ENCODE assay signal across 27 mouse cellular contexts in genomic region chr17:63370977-63371376, GRCm38 (mm10).
DNase-seq lines count a peak whose midpoint lies in the region; ATAC-seq and TF ChIP-seq lines count a peak whose summit lies in the region.
"Had no signal": no experiment of that assay in that cellular context is flagged by ENCODE, and none has a peak within 500 bp of the region (broad histone marks: within the 10 kb centered on the region; RNA-seq: fewer than 3 reads in every experiment).

No protein-coding gene starts in this region.

- DNase-seq in heart, postnatal 14 days, result no peak
- peak; percentile 39 for DNase-seq in lung, postnatal 0 days (ENCODE audit: low spot score)
- DNase-seq in lung, postnatal 4 days, result no peak
- peak; percentile 83 for DNase-seq in Muller cell, postnatal 12 days (ENCODE audit: inconsistent ontology term)
- no peak for DNase-seq in layer of hippocampus, postnatal 36 days
- DNase-seq in adipocyte (ENCODE audit: low spot score), result no peak
- DNase-seq: adrenal gland, postnatal 14 days; cerebellum, adult 18-20 months; cerebellum, postnatal 10 days; gastrocnemius, postnatal 10 days; kidney, adult 2 months; kidney, postnatal 4 days; left cerebral cortex, postnatal 4 days; lung, postnatal 36 days had no signal

- no peak for TF ChIP-seq CTCF in lung, postnatal 0 days (IDR thresholded peaks at IDR 0.05)

- H3K79me2 ChIP-seq in myocyte (ENCODE audit: control insufficient read depth, insufficient read depth), result no peaks in the 10 kb centered on the region

- H3K9ac ChIP-seq in heart, embryonic 15.5 days, result no peak overlapping the region
- H3K9ac ChIP-seq in lung, postnatal 0 days (replicated peaks; ENCODE audit: low read depth), result no peak overlapping the region
- H3K9ac ChIP-seq: liver, embryonic 15.5 days; lung, embryonic 15.5 days; midbrain, embryonic 15.5 days; stomach, embryonic 15.5 days had no signal

- no peak overlapping the region for H3K4me2 ChIP-seq in heart, embryonic 15.5 days
- H3K4me2 ChIP-seq in lung, postnatal 0 days (replicated peaks; ENCODE audit: low read depth, low read length), result no peak overlapping the region
- peak overlapping the region; percentile 72 for H3K4me2 ChIP-seq in myocyte (ENCODE audit: low read depth)
- H3K4me2 ChIP-seq: heart, embryonic 11.5 days; liver, embryonic 15.5 days; lung, embryonic 15.5 days; midbrain, embryonic 15.5 days; stomach, embryonic 15.5 days had no signal

- no peak for TF ChIP-seq EP300 in lung, postnatal 0 days (IDR thresholded peaks at IDR 0.05)

- no peaks in the 10 kb centered on the region for H3K9me3 ChIP-seq in heart, embryonic 15.5 days (replicated peaks)
- H3K9me3 ChIP-seq in lung, postnatal 0 days (ENCODE audit: low read length), result 0 out of 2 replicates have a peak, but pooled peaks cover 3% of the 10 kb centered on the region
- H3K9me3 ChIP-seq: G1E; liver, embryonic 15.5 days; lung, embryonic 15.5 days; midbrain, embryonic 15.5 days; stomach, embryonic 15.5 days had no signal

- H3K27me3 ChIP-seq in heart, embryonic 15.5 days, result no peaks in the 10 kb centered on the region
- no peaks in the 10 kb centered on the region for H3K27me3 ChIP-seq in lung, postnatal 0 days (replicated peaks; ENCODE audit: insufficient read depth, low read length)
- H3K27me3 ChIP-seq in myocyte (ENCODE audit: control insufficient read depth, insufficient read depth, insufficient read length), result no peaks in the 10 kb centered on the region
- H3K27me3 ChIP-seq: liver, embryonic 15.5 days; lung, embryonic 15.5 days; midbrain, embryonic 15.5 days; Patski; stomach, embryonic 15.5 days had no signal

- H3K27ac ChIP-seq in heart, embryonic 15.5 days, result 0 out of 2 replicates have a peak overlapping the region, but pooled peaks have one; percentile 33
- no peak overlapping the region for H3K27ac ChIP-seq in lung, postnatal 0 days (ENCODE audit: low read length)
- H3K27ac ChIP-seq: kidney, postnatal 0 days; liver, embryonic 15.5 days; lung, embryonic 15.5 days; midbrain, embryonic 15.5 days; stomach, embryonic 15.5 days had no signal

- intact Hi-C loops in heart, postnatal 14 days (cut with DNase I), result no loop called here

- no peak for TF ChIP-seq POLR2A in myocyte (IDR thresholded peaks at IDR 0.05; ENCODE audit: insufficient read length, low read depth)

- peaks cover 15% of the 10 kb centered on the region for H3K4me1 ChIP-seq in heart, embryonic 15.5 days (replicated peaks)
- peaks cover 5% of the 10 kb centered on the region; the same call in 1 of the 2 replicates for H3K4me1 ChIP-seq in lung, postnatal 0 days (ENCODE audit: insufficient read depth, low read depth, low read length)
- H3K4me1 ChIP-seq: liver, embryonic 15.5 days; stomach, embryonic 15.5 days had no signal

- no peaks in the 10 kb centered on the region for H3K36me3 ChIP-seq in heart, embryonic 15.5 days
- no peaks in the 10 kb centered on the region for H3K36me3 ChIP-seq in lung, postnatal 0 days (ENCODE audit: insufficient read depth, low read length)
- H3K36me3 ChIP-seq in myocyte (ENCODE audit: control insufficient read depth, insufficient read depth), result no peaks in the 10 kb centered on the region
- H3K36me3 ChIP-seq: liver, embryonic 15.5 days; lung, embryonic 15.5 days; midbrain, embryonic 15.5 days; stomach, embryonic 15.5 days had no signal

- WGBS in heart, embryonic 15.5 days, result 71% methylated on average over 3 of the region's 3 CpGs
- WGBS in lung, postnatal 0 days, result 64% methylated on average over 3 of the region's 3 CpGs

- H3ac ChIP-seq in myocyte (ENCODE audit: control insufficient read depth, insufficient read length), result no peak overlapping the region

- H3K4me3 ChIP-seq in heart, embryonic 15.5 days, result no peak overlapping the region
- H3K4me3 ChIP-seq in lung, postnatal 0 days (ENCODE audit: low read depth, low read length), result no peak overlapping the region
- H3K4me3 ChIP-seq in myocyte, result no peak overlapping the region
- H3K4me3 ChIP-seq: erythroblast, embryonic 14.5 days; liver, embryonic 15.5 days; lung, embryonic 15.5 days; midbrain, embryonic 15.5 days; stomach, embryonic 15.5 days had no signal

- ATAC-seq in heart, embryonic 15.5 days (replicated peaks; ENCODE audit: insufficient number of reproducible peaks, insufficient read depth, low FRiP score, low read depth), result no peak
- no peak for ATAC-seq in lung, postnatal 0 days
- ATAC-seq: forebrain, embryonic 16.5 days; hindbrain, embryonic 16.5 days; midbrain, embryonic 15.5 days; Patski had no signal

TF ChIP-seq in myocyte, 11 proteins besides CTCF, POLR2A, EP300 and RAD21:
- TF ChIP-seq MYOG (IDR thresholded peaks at IDR 0.05; ENCODE audit: control insufficient read depth in 1 of 3, insufficient read depth in 1 of 3, insufficient read length in 2 of 3, low read depth in 2 of 3) (peak in 1 of 3 experiments; percentile 52), USF1 (IDR thresholded peaks at IDR 0.05; ENCODE audit: low read depth) (no peak), MAX (IDR thresholded peaks at IDR 0.05; ENCODE audit: low read depth) (no peak), CEBPB (IDR thresholded peaks at IDR 0.05; ENCODE audit: insufficient read depth, poor library complexity, severe bottlenecking) (no peak), TCF3 (IDR thresholded peaks at IDR 0.05; ENCODE audit: insufficient read length, low read depth) (no peak)

Comparison
In these comparisons a context has a peak if more than half of its experiments do, and no peak if none do; other contexts are left out.
1. DNase-seq: peak in lung, postnatal 0 days (single experiment) and Muller cell, postnatal 12 days (single experiment); none in heart, postnatal 14 days (0 of 2), lung, postnatal 4 days (0 of 2), layer of hippocampus, postnatal 36 days (0 of 2) and adipocyte (single experiment).